Mouse (Mus musculus) ES-Bruce4 (cell line): ENCODE data around the gene Pi4k2a.

Source experiments
- CTCF ChIP-seq: IDR thresholded peaks from one replicate; pipeline ENCODE4 v1.8.1; 2011; ENCODE audit warnings: low read depth, low read length
- POLR2A ChIP-seq: IDR thresholded peaks from one replicate; pipeline ENCODE4 v1.8.1; 2011; ENCODE audit warnings: low read length; ENCODE audit not compliant: insufficient read depth

- TF ChIP-seq CTCF (no peak), POLR2A (no peak)
These were observed 27.9 kb downstream of the Pi4k2a start for GRCm38 (mm10) chr19:42118142-42118541.
